Mouse (Mus musculus): Measurements from ENCODE around the gene Thsd4. TPM values are rescaled to one million over a fixed set of nuclear protein-coding genes. Genes with fewer than 3 reads are reported as not detected.
A peak's percentile ranks its signal among the peaks of the same experiment; 100 is the strongest.

Thsd4 gene
- total and polyA plus RNA-seq, 2 experiments from 2014 or later: 4.9 to 15.3 TPM

- H3K27me3 ChIP-seq (ENCODE audit: insufficient read depth, low read length): no peaks in the 10 kb centered on the region
- H3K9me3 ChIP-seq (ENCODE audit: low read length): no peaks in the 10 kb centered on the region
- ATAC-seq (no peak), DNase-seq (ENCODE audit: low spot score) (no peak)
- H3K4me3 ChIP-seq (ENCODE audit: low read length): no peak overlapping the region
- H3K27ac ChIP-seq: no peak overlapping the region
- H3K4me2 ChIP-seq (ENCODE audit: low read depth, low read length): no peak overlapping the region
- H3K4me1 ChIP-seq (ENCODE audit: insufficient read depth, low read length): no peaks in the 10 kb centered on the region; the same call in 1 of the 2 replicates
- H3K36me3 ChIP-seq (ENCODE audit: insufficient read depth, low read length): no peaks in the 10 kb centered on the region
- TF ChIP-seq CTCF (IDR thresholded peaks at IDR 0.05; ENCODE audit: low read depth): no peak
- 79% methylated on average over 8 of the region's 8 CpGs for WGBS
- H3K9ac ChIP-seq (replicated peaks; ENCODE audit: low read length): no peak overlapping the region
These were observed 81.3 kb downstream of the Thsd4 start for GRCm38 (mm10) chr9:60440506-60440905.

- H3K27ac ChIP-seq: no peak overlapping the region
- no peaks in the 10 kb centered on the region for H3K27me3 ChIP-seq (ENCODE audit: insufficient read depth, low read length)
- H3K9ac ChIP-seq (replicated peaks; ENCODE audit: low read length): no peak overlapping the region
- H3K4me1 ChIP-seq (ENCODE audit: insufficient read depth, low read length): no peaks in the 10 kb centered on the region
- TF ChIP-seq CTCF (IDR thresholded peaks at IDR 0.05; ENCODE audit: low read depth): no peak
- no peaks in the 10 kb centered on the region for H3K9me3 ChIP-seq (ENCODE audit: low read length)
- ATAC-seq (no peak), DNase-seq (ENCODE audit: low spot score) (no peak)
- no peak overlapping the region for H3K4me3 ChIP-seq (ENCODE audit: low read length)
- no peak overlapping the region for H3K4me2 ChIP-seq (ENCODE audit: low read depth, low read length)
- H3K36me3 ChIP-seq (ENCODE audit: insufficient read depth, low read length): no peaks in the 10 kb centered on the region
- WGBS: 83% methylated on average over 3 of the region's 3 CpGs
These were observed 85.6 kb downstream of the Thsd4 start for GRCm38 (mm10) chr9:60436246-60436645.

- DNase-seq (ENCODE audit: low spot score) (no peak), ATAC-seq (no peak)
- H3K4me2 ChIP-seq (ENCODE audit: low read depth, low read length): no peak overlapping the region
- no peak overlapping the region for H3K9ac ChIP-seq (replicated peaks; ENCODE audit: low read length)
- no peaks in the 10 kb centered on the region for H3K36me3 ChIP-seq (ENCODE audit: insufficient read depth, low read length)
- TF ChIP-seq CTCF (IDR thresholded peaks at IDR 0.05; ENCODE audit: low read depth): no peak
- no peak overlapping the region for H3K4me3 ChIP-seq (ENCODE audit: low read length)
- no peaks in the 10 kb centered on the region for H3K27me3 ChIP-seq (ENCODE audit: insufficient read depth, low read length)
- H3K4me1 ChIP-seq (ENCODE audit: insufficient read depth, low read length): peaks cover 5% of the 10 kb centered on the region; the same call in 1 of the 2 replicates
- 21% methylated on average over 2 of the region's 2 CpGs for WGBS
- no peaks in the 10 kb centered on the region for H3K9me3 ChIP-seq (ENCODE audit: low read length)
- no peak overlapping the region for H3K27ac ChIP-seq
These were observed 87.8 kb downstream of the Thsd4 start for GRCm38 (mm10) chr9:60434093-60434492.

DNA sequence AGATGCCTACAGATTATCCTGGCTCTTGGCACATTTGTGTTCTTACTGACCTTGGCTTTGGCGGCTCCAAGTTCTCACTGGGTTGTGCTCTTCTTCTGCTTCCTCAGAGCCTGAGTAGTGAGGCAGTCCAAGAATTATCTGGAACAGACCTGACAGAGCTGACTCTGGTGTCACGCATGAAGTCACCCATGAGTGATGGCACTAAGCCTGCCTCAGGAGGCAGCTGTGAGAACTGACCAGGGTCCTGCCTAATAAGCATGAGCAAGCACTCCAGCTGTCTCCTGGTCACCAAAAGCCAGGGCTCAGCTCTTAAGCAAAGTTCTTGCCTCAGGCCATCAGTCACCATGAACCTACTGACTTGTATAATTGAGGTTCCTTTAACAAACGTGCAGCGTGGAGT lies 89.9 kb downstream of the Thsd4 start:
- H3K4me2 ChIP-seq (ENCODE audit: low read depth, low read length): no peak overlapping the region
- H3K4me3 ChIP-seq (ENCODE audit: low read length): no peak overlapping the region
- H3K9me3 ChIP-seq (ENCODE audit: low read length): no peaks in the 10 kb centered on the region
- no peaks in the 10 kb centered on the region for H3K36me3 ChIP-seq (ENCODE audit: insufficient read depth, low read length)
- H3K27ac ChIP-seq: no peak overlapping the region
- ATAC-seq: no peak
- DNase-seq (ENCODE audit: low spot score): no peak
- H3K4me1 ChIP-seq (ENCODE audit: insufficient read depth, low read length): peaks cover 5% of the 10 kb centered on the region; the same call in 1 of the 2 replicates
- H3K9ac ChIP-seq (replicated peaks; ENCODE audit: low read length): no peak overlapping the region
- WGBS: 74% methylated on average over 4 of the region's 4 CpGs
- H3K27me3 ChIP-seq (ENCODE audit: insufficient read depth, low read length): no peaks in the 10 kb centered on the region
- no peak for TF ChIP-seq CTCF (IDR thresholded peaks at IDR 0.05; ENCODE audit: low read depth)

GRCm38 (mm10) chr9:60430017-60430416 lies 91.8 kb downstream of the Thsd4 start:
- no peaks in the 10 kb centered on the region for H3K27me3 ChIP-seq (ENCODE audit: insufficient read depth, low read length)
- no peak for TF ChIP-seq CTCF (IDR thresholded peaks at IDR 0.05; ENCODE audit: low read depth)
- 55% methylated on average over 4 of the region's 4 CpGs for WGBS
- H3K4me1 ChIP-seq (ENCODE audit: insufficient read depth, low read length): peaks cover 5% of the 10 kb centered on the region; the same call in 1 of the 2 replicates
- no peak overlapping the region for H3K4me3 ChIP-seq (ENCODE audit: low read length)
- DNase-seq (ENCODE audit: low spot score) (no peak), ATAC-seq (no peak)
- H3K9me3 ChIP-seq (ENCODE audit: low read length): no peaks in the 10 kb centered on the region
- no peak overlapping the region for H3K9ac ChIP-seq (replicated peaks; ENCODE audit: low read length)
- H3K27ac ChIP-seq: no peak overlapping the region
- H3K36me3 ChIP-seq (ENCODE audit: insufficient read depth, low read length): no peaks in the 10 kb centered on the region
- no peak overlapping the region for H3K4me2 ChIP-seq (ENCODE audit: low read depth, low read length)

DNA sequence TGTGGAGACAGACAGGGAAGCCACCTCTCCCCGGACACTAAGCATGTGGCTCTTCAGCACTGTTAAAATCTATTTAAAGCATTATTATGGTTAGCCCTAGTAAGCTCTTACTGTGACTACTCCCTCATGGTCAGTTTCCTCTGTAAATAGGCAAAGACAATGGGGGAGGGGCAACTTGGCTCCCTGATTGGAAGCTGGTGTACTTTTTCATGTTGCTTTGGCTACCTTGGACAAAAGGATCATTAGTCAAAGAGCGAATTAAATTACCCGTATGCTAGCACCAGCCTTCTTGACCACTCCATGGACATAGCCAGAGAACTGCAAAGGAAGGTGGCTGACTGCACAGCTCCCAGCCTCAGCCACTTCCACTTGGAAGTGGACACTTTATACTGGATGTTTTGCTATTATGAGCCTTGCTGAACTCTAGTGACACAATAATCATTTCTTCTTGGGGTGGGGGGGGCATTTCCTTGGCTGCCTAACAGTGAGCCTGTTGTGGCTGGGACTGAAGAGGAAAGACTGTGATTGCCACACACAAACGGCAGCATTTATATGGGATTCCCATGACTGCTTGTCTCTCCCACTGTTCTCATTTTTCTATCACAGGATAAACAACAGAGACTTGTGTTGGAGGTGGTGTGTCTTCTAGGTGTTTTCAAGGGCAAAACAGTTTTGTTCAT lies 107.6 kb downstream of the Thsd4 start:
- Histone ChIP-seq H3K36me3 (ENCODE audit: insufficient read depth, low read length) (no peaks in the 10 kb centered on the region), H3K9me3 (ENCODE audit: low read length) (no peaks in the 10 kb centered on the region), H3K4me2 (ENCODE audit: low read depth, low read length) (no peak overlapping the region), H3K9ac (replicated peaks; ENCODE audit: low read length) (no peak overlapping the region), H3K4me1 (ENCODE audit: insufficient read depth, low read length) (no peaks in the 10 kb centered on the region; the same call in 1 of the 2 replicates), H3K27ac (no peak overlapping the region), H3K27me3 (ENCODE audit: insufficient read depth, low read length) (no peaks in the 10 kb centered on the region), H3K4me3 (ENCODE audit: low read length) (no peak overlapping the region)
- TF ChIP-seq CTCF (IDR thresholded peaks at IDR 0.05; ENCODE audit: low read depth): no peak
- peak; percentile 49 for ATAC-seq
- DNase-seq (ENCODE audit: low spot score): peak; percentile 56
- 26% methylated on average over 4 of the region's 4 CpGs for WGBS

All from hindbrain, postnatal 0 days (tissue).